In the genomic region with DNA sequence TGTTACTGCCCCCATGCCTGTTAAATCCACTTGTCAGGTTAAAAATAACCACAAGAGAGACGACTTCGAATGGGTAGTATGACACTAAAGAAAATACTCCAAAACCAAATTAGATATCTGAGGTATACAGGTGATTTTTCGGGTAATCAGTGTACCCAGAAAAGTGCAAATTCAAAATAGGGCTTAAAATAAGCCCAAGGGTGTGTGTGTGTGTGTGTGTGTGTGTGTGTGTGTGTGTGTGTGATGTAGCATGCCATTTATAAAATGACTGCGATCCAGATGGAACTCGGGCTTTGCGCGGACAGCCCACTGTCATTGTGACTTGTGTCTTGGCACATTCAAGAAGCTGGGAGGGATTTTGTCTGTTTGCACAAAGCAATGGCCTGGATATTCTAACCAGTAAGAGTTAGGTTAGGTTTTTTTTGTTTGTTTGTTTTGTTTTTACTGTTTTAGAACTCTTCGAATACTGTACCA, we compare ENCODE assay signal across 1 mouse cellular context.
TF ChIP-seq lines count a peak whose summit lies in the region.

No protein-coding gene starts in this region.

TF ChIP-seq in CH12.LX, 34 proteins besides CTCF, POLR2A, EP300 and RAD21 (continued from another document):
- TF ChIP-seq TCF12 (IDR thresholded peaks at IDR 0.05; ENCODE audit: low read depth, low read length) = no peak
- no peak for TF ChIP-seq E2F4 (IDR thresholded peaks at IDR 0.05; ENCODE audit: insufficient replicate concordance, low read depth, low read length)
- TF ChIP-seq SIN3A (IDR thresholded peaks at IDR 0.05; ENCODE audit: low read length) = peak; percentile 64; the same call in 1 of the 2 replicates
- peak; percentile 28; the same call in 1 of the 2 replicates for TF ChIP-seq MEF2A (IDR thresholded peaks at IDR 0.05; ENCODE audit: borderline replicate concordance, low read depth, low read length)
- TF ChIP-seq MAZ (IDR thresholded peaks at IDR 0.05; ENCODE audit: low read depth, low read length) = no peak
